Mouse (Mus musculus) kidney, adult 9 months (tissue): ENCODE measurements around the gene Gm8113.
"Not testable (repeated sequence)": the region's sequence is repeated elsewhere in the genome, so short reads cannot be mapped to it uniquely, and the experiment has no call there.

Experiments used
- DNase-seq: peaks from one replicate; pipeline ENCODE4 v3.0.0; 2022

The Gm8113 gene

DNA sequence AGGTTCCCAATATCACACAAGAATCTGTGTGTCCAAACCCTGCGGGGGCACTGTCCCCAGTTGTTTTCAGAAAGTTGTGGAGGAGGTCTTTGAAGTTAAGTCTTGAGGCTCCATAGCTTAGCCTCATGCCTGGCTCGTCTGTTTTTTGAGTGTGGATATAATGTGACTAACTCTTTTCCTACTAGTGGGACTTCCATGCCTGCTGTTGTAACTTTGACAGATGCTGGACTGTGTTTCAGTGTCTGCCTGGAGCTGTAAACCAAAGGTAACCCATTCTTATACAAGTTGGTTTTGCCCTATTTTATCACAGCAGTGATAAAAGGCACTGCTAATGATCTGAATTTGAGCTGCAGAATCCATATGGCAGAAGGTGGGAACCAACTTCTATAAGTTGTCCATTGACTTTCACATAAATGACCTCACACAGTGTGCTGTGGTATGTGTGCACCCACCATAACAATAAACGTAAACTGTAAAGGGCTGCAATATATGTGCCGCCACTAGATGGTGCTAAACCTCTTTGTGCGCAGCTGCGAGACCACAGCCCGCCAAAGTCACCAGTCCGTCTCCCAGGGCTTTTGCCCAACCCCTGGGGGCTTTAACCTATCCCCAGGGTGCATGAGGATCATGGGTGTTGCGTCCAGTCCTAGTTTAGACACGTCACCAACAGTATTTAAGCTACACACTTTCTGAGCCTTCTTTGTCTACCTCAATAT is at the start of gene Gm8113:
Gene Gm8113, plus strand, starts transcription at position 703 of the 716 bp plus-strand sequence.
- peak; percentile 55 for DNase-seq

DNA sequence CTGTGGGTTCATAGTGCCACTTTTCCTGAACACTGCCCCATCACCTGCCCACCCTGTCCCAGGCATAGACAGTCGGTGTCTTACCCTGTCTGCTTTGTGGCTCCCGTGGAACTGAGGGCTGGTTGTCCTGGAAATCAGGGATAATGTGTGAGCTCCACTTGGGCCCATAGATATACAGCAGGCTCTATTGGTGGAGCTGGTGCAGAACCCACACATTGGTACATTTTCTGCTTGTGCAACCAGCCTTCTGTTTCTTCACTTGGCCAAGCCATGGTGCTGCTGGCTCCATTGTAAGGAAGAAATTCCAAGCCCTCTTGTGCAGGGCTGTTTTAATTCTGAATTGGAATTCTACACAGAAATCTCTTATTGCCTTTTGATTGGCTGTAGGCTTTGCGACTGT is 49.8 kb upstream of the Gm8113 start, which contains the start of gene Ear1:
Gene Ear1, minus strand, starts transcription at position 101 of the 400 bp plus-strand sequence.
- not testable (repeated sequence) for DNase-seq

DNA sequence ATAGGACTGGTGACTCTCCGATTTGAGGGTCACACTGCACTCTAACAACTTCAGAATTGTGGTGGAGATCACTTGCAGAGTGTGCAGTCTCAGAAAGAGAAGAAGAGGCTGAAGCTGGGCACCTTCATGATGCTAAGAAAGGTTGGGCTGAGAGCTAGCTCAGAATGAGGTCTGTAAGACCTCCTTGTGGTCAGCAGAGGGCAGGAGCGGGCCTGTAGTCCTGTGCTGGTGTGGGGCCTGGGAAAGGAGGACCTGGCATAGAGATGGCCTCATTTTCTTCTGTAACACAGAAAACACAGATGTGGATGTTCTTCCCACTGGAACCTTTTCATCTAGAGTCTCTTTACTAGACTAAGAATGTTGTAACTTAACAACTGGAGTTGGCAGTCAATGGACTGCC is 47.4 kb upstream of the Gm8113 start:
- not testable (repeated sequence) for DNase-seq

- DNase-seq, result not testable (repeated sequence)
Observed at GRCm38 (mm10) chr14:43879966-43880545, 45.1 kb upstream of the Gm8113 start.

DNA sequence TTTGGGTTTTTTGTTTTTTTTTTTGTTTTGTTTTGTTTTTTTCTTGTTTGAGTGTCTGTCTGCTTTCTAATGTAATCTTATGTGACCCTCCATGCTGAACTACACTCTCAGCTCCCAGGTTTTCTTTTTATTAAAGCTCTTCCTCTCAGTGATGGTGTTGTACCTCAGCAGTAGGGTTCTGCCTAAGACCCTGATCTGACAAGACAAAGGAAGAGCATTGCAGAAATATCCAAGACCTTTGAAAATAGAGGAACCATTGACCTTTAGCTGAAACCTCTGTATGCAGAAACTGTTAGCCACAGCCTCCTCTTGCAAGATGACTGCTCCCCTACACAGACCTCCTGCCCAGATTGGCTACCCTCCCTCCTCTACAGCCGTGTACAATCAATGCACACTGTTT is 39.0 kb upstream of the Gm8113 start:
- not testable (repeated sequence) for DNase-seq

- DNase-seq, result not testable (repeated sequence)
Observed at GRCm38 (mm10) chr14:43891288-43891687, 33.9 kb upstream of the Gm8113 start.

GRCm38 (mm10) chr14:43895357-43895756 is 29.8 kb upstream of the Gm8113 start:
- DNase-seq, result not testable (repeated sequence)

- DNase-seq, result not testable (repeated sequence)
Observed at GRCm38 (mm10) chr14:43898577-43898976, 26.6 kb upstream of the Gm8113 start.

DNA sequence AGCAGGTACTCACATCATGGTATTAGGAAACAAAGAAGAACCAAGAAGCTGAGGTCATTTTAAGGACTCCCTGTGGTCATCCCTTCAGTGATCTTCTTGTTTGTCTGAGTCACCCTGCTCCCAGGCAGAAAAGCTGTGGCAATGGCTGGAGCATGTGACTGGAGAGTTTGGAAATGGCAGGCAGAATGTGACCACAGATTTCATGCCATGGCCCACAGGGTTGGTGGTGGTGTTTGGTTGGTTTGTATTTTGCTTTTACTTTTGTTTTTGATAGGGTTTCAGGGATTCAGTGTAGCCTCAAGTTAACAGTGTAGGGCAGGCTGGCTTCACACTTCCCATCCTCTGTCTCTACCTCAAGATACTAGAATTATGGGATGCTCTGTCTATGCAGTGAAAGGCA is 7.0 kb upstream of the Gm8113 start:
- DNase-seq, result not testable (repeated sequence)

- not testable (repeated sequence) for DNase-seq
Observed at GRCm38 (mm10) chr14:43923459-43923858, 1.7 kb upstream of the Gm8113 start, which contains the start of gene Ear10. Gene Ear10 (minus strand): TSS chr14:43923559.

- DNase-seq, result not testable (repeated sequence)
Observed at GRCm38 (mm10) chr14:43925404-43925950, 287 bp downstream of the Gm8113 start.

DNA sequence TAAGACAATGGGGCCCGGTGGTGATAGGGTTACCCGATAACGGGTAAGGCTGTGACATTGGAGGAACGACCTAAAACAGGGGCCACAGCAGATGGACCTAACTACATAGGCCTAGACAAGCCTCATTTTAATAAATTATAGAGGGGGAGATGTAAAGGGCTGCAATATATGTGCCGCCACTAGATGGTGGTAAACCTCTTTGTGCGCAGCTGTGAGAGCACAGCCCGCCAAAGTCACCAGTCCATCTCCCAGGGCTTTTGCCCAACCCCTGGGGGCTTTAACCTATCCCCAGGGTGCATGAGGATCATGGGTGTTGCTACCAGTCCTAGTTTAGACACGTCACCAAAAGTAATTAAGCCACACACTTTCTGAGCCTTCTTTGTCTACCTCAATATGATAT is 7.8 kb downstream of the Gm8113 start:
- DNase-seq, result peak; percentile 40

DNA sequence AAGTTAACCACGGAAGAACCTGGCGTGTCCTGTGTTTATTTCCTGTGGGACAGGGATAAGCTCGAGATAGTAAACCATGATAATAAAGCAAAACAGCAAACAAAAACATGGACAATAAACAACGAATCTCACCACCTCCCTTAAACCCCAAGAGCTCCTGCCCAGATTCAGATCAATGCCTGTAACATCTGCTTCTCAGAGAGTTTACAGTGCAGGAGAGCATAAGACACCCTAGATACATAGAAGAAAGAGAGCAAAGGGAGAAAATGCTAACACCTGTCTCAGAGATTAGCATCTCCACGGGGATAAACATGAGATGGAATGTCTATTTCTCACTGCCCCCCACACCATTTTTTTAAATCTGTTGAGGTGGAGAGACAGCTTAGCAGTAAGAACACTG is 8.2 kb downstream of the Gm8113 start:
- DNase-seq, result not testable (repeated sequence)

DNA sequence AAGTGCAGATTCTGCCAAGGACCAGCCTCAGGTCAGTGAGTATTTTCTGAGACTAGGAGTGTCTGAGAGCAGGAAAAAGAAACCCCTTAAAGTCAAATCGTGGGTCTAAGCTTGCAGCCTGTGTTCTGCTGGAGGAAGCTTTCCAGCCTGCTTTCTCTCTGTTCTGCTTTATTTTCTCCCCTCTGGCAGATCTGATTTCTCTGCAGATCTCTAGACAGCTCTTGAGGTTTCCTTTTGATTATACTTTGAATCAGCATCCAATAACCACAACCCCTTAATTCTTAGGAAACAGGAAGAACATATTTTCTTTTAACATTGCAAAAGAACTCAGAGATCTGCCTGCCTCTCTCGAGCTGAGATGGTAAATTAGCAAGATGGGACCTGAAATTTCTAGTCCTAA is 28.2 kb downstream of the Gm8113 start:
- DNase-seq, result not testable (repeated sequence)

- not testable (repeated sequence) for DNase-seq
Observed at GRCm38 (mm10) chr14:43955074-43955473, 29.9 kb downstream of the Gm8113 start.

DNA sequence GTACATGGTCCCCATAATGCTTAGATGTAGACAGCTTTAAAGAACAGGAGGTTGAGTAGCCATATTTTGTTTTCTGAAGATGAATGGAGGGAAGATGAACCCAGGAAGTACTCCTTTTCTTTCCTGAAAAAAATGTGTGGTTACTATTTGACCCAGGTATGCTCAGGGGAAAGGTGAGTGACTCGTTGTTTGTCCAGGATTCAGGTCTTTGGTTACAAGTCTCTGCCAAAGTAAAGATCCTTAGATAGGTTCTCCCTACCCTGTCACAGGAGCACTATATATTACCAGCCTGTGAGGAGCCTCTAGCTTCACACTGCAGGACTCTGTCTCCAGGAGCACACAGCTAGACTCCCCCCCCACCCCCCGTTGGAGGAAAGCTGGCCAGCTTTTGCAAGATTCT is 31.6 kb downstream of the Gm8113 start, which contains the start of gene Ang5:
Gene Ang5, plus strand, starts transcription at position 301 of the 400 bp plus-strand sequence.
- DNase-seq, result not testable (repeated sequence)
